Mouse (Mus musculus): ENCODE data around the gene S100a13.
A peak's percentile ranks its signal among the peaks of the same experiment; 100 is the strongest.

The S100a13 gene

DNA sequence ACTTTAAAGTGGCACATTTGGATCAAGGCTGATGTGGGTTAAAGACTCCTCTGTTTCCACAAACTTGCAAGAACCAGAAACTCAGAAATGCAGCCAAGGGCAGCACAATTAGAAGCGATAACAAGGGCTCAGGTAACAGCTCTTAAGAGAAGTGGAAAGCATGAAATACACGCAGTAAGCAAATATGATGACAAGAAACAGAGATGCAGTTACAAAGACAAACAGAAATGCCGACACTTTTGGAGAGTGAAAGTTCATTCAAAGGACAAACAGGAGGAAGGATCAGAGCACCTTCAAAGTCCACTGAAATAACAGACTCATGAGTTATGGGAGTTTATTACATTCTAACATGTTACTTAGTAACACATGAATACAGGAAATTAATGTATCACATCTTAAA lies 7.9 kb upstream of the S100a13 start:
- DNase-seq (ENCODE audit: low spot score in 2 of 2) = no peak

DNA sequence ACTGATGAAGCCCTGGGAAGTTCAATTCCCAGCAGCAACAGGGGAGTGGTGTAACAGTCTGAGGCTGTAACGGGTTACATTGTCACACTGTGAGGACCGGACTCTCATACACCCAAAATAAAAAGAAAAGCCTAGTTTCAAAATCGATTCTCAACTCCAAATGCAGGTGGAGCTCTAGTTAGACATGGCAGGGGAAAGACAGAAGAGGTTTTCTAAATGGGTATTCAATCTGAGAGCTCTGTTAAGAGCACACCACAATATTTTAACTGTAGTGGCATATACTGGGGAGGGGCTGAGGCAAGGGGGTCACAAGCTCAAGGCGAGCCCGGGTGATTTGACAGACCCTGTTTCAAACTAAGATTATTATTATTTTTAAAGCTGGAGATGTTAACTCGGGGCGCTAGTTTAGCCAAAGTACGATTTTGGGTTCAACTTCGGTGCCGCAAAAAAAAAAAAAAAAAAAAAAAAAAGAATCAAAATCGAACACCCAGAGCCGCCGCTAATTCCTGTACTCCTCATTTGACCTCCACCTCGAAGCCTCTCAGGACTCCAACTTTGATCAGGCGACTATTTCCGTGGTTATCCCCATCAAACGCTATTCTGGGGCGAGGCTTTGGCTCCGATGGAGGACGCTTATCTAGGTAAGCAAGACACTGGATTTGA lies 5.8 kb upstream of the S100a13 start:
- DNase-seq (ENCODE audit: low spot score in 2 of 2) = no peak

DNA sequence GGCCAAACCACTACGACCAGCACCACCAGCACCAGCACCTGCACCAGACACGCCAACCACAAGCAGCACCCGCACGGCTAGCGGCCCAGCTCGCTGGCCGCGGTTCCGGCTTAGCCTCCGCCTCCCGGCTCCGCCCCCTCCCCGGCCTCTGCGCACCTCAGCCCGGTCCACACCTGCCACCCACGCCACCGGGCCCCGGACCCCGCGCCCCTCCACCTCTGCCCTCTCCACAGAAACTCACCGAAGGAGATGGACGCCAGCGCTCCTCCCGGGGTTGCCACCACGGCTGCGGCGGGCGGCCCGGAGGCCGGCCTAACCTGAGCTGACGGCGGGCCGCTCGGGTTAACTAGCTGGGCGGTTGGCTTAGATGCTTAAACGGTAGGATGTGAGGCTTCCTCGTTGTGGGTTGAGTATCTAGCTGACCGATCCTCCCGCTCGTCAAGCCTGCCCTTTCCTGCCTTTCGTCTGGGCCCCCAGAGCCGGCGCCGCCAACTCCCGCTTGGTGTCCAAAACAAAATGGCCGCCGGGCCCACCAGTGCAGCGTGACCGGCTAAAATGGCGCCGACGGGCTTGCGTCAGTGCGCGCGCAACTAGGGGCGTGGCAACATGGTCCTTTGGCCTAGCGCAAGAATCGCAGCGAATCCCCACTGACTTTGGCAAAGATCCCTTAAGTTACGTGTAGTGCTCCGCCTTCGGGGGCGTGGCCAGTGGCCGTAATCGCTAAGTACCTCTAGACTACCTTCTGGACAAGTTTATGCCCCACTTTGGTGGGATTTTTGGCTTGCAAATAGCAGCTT lies 5.1 kb upstream of the S100a13 start, which contains the start of gene Chtop:
Chtop (minus strand) TSS at position 549 of the 797 bp plus-strand sequence.
- peak; percentile 97 to 99 for DNase-seq (ENCODE audit: low spot score in 2 of 2)

DNA sequence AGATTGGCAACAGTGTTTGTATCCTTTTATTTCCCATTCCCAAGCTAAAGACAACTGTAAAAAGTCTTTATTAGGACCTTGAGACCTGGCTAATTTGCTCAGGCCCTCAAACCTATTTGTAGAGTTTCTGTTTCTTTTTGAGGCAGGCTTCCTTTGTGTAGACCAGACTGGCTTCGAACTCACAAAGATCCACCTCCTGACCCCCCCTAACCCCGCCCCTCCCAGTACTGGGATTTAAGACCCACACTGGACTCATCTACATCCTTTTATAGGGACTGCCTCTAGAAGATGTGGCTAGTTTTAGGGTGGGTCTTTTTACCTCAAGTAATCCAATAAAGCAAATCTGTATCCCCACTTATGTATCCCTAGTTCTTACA lies 4.5 kb upstream of the S100a13 start:
- no peak for DNase-seq (ENCODE audit: low spot score in 2 of 2)

DNA sequence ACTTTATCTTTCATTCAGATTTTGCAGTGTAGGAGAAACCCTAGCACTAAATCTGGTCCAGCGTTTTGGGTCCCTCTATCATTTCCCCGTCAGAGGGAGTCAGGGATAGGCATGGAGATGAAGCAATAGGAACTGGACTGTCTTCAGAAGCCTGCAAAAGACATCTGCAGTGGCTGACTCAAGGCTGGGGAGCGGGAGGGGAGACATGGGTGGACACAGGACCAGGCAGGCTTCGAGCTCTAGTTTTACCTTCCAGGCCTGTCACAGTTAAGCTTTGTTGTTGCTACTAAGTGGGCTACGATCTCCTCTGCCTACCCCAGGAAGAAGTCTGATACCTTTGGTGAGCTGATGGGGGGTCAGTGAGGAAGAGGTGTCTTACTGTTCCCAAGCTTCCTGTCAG lies 2.0 kb upstream of the S100a13 start:
- DNase-seq (ENCODE audit: low spot score in 2 of 2) = no peak

DNA sequence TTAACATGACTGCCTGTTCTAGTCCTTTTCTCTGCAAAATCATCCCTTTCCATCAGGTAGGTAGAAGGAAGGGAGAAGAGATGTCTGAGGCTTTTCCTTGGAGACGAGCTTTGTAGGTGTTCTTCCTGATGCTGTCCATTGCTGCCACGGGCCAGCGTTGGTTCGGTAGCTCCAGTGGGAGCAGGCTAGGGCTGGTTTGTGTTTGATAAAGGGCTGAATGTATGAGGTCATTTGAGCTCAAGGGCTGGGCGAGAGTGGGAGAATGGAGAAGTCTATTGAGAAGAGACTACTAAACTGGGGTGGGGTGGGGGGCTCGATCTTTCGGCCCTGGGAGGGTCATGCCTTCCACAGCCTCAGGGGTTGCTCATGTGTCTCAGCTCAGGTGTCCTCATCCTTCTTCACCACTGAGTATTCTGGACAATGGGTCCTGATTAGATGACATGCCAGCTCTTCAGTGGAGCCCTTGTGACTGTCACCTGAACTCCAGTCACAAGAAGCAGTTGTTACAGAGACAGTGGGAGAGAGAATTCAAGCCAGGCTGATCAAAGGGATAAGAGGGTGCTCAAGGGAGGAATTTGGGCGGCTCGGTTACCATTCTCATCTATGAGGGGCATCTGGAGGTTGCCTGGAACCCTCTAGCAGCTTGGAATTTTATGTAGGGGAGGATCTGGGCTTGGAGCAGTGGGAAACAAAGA lies 1.1 kb upstream of the S100a13 start:
- no peak for DNase-seq (ENCODE audit: low spot score in 2 of 2)

DNA sequence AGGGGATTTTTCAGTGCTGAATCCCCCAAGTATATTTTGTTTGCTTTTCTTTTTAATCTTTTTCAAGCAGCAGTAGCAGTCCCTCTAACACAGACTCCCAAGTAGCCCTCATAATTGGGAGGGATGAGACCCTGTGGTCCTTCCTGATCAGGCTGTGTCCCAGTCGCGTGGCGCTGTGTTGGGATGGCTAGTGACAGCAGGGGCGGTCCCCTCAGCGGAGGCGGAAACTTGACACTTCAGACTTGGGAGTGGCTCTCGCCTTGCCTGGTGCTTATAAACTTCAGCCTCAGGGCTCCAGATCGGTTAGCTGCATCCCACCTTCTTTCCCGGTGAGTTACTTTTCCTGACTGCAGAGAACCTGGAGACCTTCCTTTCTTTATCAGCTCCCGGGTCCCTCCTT lies 456 bp downstream of the S100a13 start:
- no peak for DNase-seq (ENCODE audit: low spot score in 2 of 2)

DNA sequence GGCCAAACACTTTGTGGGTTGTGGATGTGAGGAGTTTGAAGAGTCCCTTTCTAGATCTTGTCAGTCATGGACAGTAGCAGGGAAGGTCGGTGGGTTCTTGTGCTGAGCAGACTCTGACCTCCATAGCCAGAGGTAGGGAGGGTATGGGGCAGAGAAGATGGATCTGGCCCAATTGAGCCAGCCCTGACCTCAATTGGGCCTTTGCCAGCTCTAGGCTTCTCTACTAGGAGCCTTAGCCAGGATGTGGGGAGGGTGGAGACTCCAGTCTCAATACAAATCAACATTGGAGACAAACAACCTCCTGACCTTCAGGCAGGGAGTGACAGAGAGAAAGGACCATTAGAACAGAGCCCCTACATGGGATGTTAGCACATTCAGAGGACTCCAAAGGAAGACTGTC lies 1.0 kb downstream of the S100a13 start:
- DNase-seq (ENCODE audit: low spot score in 2 of 2) = no peak

DNA sequence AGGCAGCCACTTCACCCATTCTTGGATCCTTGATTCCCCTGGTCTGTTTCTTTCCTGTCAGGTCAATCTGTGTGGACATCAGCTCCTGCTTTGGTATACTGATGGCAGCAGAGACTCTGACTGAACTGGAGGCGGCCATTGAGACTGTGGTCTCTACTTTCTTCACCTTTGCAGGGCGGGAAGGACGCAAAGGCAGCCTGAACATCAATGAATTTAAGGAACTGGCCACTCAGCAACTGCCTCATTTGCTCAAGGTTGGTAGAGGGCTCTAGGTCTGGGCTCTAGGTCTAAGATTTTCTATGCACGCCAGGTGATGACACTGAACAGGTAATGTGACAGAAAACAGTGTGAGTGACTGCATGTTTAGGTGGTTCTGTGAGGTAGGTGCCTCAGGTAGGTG lies 1.6 kb downstream of the S100a13 start:
- DNase-seq (ENCODE audit: low spot score in 2 of 2) = no peak

DNA sequence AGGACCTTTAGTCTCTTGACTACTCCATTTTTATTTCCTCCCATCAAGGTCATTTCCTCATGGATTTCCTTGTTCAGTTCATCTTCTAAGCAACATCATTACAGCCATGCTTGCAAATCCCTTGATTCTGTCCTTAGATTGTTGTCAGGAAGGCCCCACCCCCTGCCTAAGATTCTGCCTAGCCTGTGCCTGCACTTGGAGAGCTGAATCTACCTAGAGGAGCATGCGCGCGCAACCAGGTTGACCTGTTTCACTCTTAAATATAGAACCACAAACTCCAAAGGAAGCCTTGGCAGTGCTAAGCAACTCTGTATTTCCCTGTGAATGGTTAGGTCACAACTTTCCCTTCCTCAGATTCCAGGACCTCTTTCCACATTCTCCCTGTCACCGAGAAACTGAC lies 3.5 kb downstream of the S100a13 start:
- DNase-seq (ENCODE audit: low spot score in 2 of 2) = no peak

DNA sequence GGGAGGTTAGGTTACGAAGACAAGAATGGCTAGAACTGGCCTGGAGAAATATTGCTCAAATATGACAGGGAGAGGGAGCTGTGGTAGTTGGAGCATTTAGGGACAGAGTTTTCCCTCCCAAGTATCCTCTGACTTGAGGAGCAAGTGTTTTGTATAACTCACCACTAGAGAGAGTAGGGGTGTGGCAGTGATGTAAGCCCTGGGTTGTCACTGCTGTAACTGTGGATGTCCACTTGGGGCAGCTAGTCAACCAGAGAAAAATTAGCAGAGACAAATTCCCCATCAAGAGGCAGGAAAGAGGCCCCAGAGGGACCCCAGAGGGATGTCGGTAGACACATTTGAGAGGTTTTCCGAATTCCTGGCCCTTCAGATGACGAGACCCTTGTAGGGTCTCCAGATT lies 11.2 kb downstream of the S100a13 start:
- DNase-seq (ENCODE audit: low spot score in 2 of 2) = peak in 1 of 2 experiments; percentile 45

DNA sequence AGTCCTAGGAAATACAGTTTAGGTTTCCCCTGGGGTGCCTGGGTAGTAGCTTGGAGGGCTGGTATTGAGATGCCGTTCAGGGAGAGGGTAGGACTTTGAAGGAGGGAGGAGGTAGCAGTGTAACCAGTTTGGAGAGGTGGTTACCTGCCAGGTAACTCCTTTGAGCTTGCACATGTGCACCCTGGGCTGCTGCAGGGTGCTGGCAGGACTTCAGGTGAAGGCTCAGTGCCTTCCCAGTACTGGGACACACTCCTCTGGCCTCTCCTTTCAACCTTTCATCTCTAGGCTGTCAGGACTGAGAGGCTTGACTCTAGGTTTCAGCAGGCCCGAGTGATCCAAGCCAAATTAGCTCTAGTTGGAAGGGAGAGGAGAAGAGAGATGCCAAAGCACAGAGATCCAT lies 11.8 kb downstream of the S100a13 start:
- DNase-seq (ENCODE audit: low spot score in 2 of 2) = no peak

DNA sequence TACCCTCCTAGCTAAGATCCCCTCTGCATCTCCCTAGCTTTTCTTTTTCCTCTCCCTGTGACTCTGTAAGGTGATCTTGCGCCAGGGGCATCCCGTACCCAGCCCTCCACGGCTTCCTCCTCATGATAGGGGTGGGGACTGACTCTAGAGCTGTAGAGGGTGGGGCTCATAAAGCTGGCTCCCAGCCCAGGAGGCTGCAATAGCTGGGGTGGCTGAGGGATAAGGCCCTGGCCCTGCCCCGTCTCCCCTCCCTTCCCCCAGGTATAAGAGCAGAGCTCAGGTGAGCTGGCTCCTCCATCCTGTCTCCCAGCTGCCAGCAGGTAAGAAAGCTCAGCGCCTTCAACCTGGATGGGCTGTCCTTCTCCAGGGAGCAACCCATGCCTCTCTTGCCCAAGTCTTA lies 12.3 kb downstream of the S100a13 start, which contains the start of gene S100a14:
S100a14 (plus strand) TSS at position 277 of the 400 bp plus-strand sequence.
- DNase-seq (ENCODE audit: low spot score in 2 of 2) = no peak

DNA sequence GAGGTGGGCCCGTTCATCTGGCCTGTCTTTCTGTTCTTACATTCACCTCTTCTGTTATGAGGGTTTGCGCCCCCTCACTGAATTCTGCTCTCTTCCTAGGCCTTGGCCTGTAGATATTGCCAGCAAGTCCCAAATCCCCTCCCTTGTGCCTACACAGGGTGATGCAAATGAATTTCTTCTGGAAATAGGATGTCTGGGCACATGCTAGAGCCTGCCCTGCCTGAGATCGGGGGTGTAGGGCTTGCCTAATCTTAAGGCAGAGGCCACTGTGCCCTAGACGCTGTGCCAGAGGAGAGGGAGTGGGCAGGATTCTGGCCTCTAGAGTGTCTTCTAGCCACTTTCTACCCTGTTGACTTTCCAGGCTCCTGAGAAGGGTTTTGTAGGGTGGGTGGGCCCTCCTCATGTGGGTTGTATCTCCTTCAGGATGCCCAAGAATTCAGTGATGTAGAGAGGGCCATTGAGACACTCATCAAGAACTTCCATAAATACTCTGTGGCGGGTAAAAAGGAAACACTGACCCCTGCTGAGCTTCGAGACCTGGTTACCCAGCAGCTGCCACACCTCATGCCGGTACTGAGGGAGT lies 13.1 kb downstream of the S100a13 start:
- DNase-seq (ENCODE audit: low spot score in 2 of 2) = no peak

DNA sequence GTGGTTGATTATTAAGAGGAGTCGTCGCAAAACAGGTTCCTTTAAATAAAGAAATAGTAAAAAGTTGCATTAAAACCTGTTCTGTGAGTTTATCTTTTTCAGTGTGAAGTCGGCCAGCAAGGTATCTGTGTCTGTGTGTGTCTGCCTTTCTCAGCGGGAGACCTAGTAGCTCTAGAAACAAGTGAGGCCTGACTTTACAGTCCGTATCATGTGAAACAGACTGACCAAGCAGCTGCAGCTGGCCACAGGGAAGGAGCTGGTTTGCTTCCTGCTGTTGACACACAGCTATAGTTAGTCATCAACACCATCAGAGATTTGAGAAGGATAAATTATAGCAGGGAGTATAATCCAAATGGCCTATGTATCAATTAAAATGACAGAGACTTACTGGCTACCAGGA lies 17.5 kb downstream of the S100a13 start:
- no peak for DNase-seq (ENCODE audit: low spot score in 2 of 2)

DNA sequence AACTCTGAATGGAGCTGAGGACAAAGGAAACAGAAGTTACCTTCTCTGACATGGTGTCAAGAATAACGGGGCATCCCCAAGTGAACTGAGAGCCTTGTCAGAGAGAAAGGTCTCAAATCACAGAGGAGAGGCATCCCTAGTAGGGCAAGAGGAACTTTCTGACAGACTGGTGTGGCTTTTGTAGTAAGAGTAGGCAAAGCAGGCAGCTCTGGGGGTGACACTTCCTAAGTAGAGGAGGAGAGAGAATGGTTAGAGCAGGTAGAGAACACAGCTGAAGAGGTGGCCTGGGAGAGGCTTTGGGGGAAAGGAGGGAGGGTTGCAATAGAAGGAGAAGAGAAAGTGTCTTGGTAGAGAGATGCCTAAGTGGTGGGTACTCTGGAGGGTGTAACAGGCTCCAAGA lies 21.2 kb downstream of the S100a13 start:
- no peak for DNase-seq (ENCODE audit: low spot score in 2 of 2)

DNA sequence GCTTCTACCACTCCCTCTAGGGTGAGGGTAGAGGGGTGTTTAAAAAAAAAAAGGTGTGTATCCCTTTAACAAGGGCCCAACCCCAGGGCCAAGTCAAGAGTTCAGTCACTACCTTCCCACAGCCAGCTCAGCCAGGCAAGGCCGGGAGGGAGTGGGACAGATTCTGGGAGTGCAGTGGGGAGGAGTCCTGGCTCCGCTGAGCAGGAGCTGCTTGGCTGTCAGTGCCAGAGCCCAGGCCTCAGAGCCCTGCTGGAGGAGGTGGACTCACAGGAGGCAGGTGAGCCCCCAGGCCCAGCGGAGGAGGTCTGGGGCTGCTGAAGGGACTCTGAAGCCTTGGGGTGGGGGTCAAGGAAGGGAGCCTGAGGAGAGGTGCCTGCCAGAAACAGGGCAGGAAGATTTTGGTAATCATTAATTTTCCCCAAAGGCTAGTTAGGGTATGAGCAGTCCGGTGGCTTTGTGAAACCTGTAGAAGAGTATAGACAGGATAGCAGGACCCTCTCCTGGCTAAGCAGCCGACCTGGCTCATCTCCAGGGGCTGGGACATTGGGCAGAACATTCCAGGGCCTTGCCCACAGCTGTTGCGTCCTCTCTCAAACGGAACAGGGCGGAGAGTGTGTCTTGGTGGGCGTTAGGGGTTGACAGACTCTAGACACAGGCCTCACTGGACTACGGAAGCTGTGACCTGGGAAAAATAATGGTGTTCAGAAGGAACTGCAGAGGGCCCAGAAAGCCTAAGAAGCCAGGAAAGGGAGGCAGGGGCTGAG lies 23.1 kb downstream of the S100a13 start, which contains the start of gene S100a16:
S100a16 (plus strand) TSS at position 114 of the 764 bp plus-strand sequence.
- no peak for DNase-seq (ENCODE audit: low spot score in 2 of 2)

DNA sequence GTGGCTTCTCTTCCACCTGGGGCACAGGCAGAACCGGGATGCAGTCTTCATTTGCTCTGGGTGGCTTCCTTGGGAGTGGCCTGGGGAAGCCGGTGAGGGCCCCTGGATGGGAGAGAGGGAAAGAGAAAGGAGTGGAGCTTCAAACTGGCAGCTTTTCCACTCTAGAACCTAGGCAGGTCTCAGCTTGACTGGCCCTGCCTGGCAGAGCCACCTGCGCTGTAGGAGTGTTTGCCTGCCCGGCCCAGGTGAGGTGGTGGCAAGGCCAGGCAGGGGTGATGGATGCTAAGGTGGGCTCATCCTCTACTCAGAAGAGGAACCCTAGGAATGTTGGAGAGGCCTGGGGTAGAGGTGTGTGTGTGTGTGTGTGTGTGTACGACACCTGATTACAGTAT lies 23.7 kb downstream of the S100a13 start:
- no peak for DNase-seq (ENCODE audit: low spot score in 2 of 2)

DNA sequence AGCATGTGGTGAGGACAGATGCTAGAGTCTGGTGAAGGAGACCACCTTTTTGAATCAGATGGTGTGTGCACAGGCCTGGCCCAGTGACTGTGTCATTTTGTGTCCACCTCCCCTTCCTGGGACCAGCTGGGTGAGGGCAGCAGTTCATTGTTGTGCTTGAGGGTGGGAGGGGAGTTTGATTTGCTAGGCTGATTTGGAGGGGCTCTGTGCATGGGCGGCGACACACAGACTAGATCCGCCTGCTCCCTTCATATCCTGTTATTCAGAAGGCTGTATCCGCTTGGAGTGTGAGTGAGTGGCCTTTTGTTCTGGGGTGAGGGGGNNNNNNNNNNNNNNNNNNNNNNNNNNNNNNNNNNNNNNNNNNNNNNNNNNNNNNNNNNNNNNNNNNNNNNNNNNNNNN lies 26.7 kb downstream of the S100a13 start:
- DNase-seq (ENCODE audit: low spot score in 2 of 2) = no peak

DNA sequence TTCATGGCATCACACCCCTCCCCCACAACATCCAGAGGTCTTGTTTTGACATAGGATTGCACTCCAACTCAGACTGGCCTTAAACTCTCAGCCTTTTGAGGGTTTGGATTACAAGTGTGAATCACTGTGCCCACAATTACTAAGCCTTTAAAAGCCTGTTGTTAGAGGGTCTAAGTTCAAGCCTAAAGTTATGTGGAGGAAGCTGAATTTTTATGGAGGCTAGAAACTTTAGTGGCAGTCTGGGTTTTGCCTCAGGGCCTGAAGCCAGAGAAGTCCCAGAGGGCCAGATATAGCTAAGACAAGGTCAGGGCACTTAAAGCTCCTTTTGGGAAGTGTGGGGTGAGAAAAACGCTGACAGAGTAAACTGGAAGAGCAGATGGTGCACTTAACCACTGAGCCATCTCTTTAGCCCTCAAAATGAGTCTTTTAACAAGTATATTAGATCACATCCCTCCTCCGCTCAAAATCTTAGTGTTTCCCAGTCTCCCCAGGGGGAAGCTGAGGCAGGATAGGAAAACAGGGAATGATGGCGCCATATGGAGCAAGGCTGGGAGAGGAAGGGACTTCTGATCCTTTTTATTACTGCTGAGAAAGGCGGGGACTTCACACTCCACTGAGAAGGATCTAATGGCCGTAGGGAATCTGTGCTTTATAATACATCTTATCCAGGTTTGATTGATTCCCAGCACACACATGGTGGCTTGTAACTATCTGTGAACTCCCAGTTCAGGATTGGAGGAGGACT lies 35.6 kb downstream of the S100a13 start:
- no peak for DNase-seq (ENCODE audit: low spot score in 2 of 2)

DNA sequence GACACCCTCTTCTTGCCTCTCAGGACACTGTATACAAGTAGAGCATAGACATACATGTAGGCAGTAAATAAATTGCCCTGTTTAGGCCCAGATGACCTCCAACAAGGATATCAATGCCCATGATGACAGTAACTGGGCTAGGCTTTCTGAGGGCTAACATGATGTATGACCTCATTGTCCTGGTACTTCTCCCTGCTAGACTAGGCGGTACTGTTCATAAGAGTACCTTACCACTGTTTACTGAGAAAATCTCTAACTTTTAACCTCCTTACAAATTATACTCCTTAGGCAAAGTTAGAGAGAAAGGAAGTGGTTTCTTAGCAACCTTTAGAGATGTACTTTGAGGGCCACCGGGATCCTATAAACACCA lies 36.2 kb downstream of the S100a13 start:
- no peak for DNase-seq (ENCODE audit: low spot score in 2 of 2)
